Mouse (Mus musculus) stomach, embryonic 16.5 days (tissue): ENCODE measurements around the gene Otud7b. TPM values are rescaled to one million over a fixed set of nuclear protein-coding genes. Genes with fewer than 3 reads are reported as not detected.

Experiments used
- ATAC-seq: fragments of 200-750 bp; cut with Nextera tagmentation; 2 replicates; pipeline ENCODE4 v1.8.0; 2017; ENCODE audit warnings: moderate number of reproducible peaks, moderate TSS enrichment; ENCODE audit not compliant: insufficient read depth, low FRiP score
- H3K27ac ChIP-seq: fragments of 300-500 bp; sonication (generic); 2 replicates; pipeline ENCODE4 v1.5.1; 2014; ENCODE audit warnings: low read length
- H3K27me3 ChIP-seq: fragments of 300-500 bp; sonication (generic); 2 replicates; pipeline ENCODE4 v1.6.1; 2014; ENCODE audit warnings: low read length, control low read depth, mixed read lengths; ENCODE audit not compliant: control insufficient read depth, insufficient read depth
- H3K36me3 ChIP-seq: fragments of 300-500 bp; sonication (generic); 2 replicates; pipeline ENCODE4 v1.6.1; 2014; ENCODE audit warnings: low read length; ENCODE audit not compliant: control insufficient read depth, insufficient read depth
- H3K4me1 ChIP-seq: fragments of 300-500 bp; sonication (generic); 2 replicates; pipeline ENCODE4 v1.6.1; 2014; ENCODE audit warnings: low read length, control low read depth, mixed read lengths; ENCODE audit not compliant: control insufficient read depth, insufficient read depth
- H3K4me2 ChIP-seq: fragments of 300-500 bp; sonication (generic); 2 replicates; pipeline ENCODE4 v1.6.1; 2014; ENCODE audit warnings: low read depth, low read length, mixed read lengths
- H3K4me3 ChIP-seq: fragments of 300-500 bp; sonication (generic); replicated peaks from 2 replicates; pipeline ENCODE4 v1.5.1; 2014; ENCODE audit warnings: mild to moderate bottlenecking, low read length
- H3K9ac ChIP-seq: fragments of 300-500 bp; sonication (generic); 2 replicates; pipeline ENCODE4 v1.6.1; 2014; ENCODE audit warnings: low read length
- H3K9me3 ChIP-seq: fragments of 300-500 bp; sonication (generic); replicated peaks from 2 replicates; pipeline ENCODE4 v1.6.1; 2016; ENCODE audit warnings: low read length, control low read depth; ENCODE audit not compliant: control insufficient read depth
- WGBS: fragments of 180-500 bp; shearing (Covaris S2); extraction: QIAGEN DNeasy Blood & Tissue Kit; methylation state at CpG from one replicate; pipeline ENCODE4 v1.1.7; 2014; 5-methylcytosine and 5-hydroxymethylcytosine counted together
- polyA plus RNA-seq: library from polyadenylated mRNA; unstranded; fragments of >200 nt; fragmentation: Nextera tagmentation; extraction: Ambion mirVana; gene quantifications from 2 replicates; pipeline ENCODE4 v1.2.1, GENCODE M21; 2015

Otud7b gene
- polyA plus RNA-seq, 1 experiment from 2014 or later: 13.1 TPM

DNA sequence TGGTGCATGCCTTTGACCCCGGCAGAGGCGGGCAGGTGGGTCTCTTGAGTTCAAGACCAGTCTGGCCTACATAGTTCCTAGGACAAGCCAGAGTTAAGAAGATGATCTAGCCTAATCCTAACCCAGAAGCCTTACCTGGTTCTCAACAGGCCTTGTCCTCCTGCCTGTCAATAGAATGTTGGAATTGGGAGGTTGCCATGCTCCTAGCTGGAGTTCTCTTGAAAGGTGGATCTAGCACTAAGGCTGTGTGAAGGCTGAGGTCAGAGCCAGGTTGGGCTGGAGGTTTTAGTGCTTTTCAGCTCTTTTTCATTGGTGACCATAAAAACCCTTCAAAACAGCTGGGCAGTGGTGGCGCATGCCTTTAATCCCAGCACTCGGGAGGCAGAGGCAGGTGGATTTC lies 74.1 kb downstream of the Otud7b start:
- Histone ChIP-seq H3K9ac (no peak overlapping the region), H3K27me3 (no peaks in the 10 kb centered on the region), H3K4me2 (no peak overlapping the region), H3K36me3 (peaks cover 24% of the 10 kb centered on the region), H3K4me1 (peaks cover 24% of the 10 kb centered on the region), H3K27ac (no peak overlapping the region), H3K9me3 (no peaks in the 10 kb centered on the region), H3K4me3 (no peak overlapping the region)
- no peak for ATAC-seq
- 88% methylated on average over 4 of the region's 4 CpGs for WGBS

DNA sequence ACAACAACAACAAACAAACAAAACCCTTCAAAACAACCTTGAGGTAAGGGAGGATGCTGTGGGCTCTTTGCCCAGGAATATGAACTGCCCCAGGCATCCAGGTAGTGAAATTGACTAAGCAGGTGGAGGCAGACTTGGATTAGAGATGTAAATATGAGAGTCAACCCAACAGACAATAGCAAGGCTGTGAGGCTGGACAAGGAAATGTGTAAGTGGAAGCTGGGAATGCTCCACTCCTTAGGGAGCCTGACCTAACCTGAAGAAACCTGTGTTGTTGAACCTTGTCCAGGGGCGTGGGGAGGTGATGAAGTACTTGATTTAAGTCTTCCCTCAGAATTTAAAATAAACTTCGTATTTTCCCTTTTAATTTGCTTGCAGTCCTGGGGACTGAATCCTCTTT lies 74.6 kb downstream of the Otud7b start:
- 84% methylated on average over 2 of the region's 2 CpGs for WGBS
- ATAC-seq: no peak

GRCm38 (mm10) chr3:96179531-96179930 lies 75.2 kb downstream of the Otud7b start:
- H3K36me3 ChIP-seq: peaks cover 22% of the 10 kb centered on the region
- no peak overlapping the region for H3K27ac ChIP-seq
- ATAC-seq: no peak
- H3K27me3 ChIP-seq: no peaks in the 10 kb centered on the region
- H3K9ac ChIP-seq: no peak overlapping the region
- 61% methylated on average over 4 of the region's 4 CpGs for WGBS
- no peaks in the 10 kb centered on the region for H3K9me3 ChIP-seq
- peaks cover 21% of the 10 kb centered on the region for H3K4me1 ChIP-seq
- no peak overlapping the region for H3K4me2 ChIP-seq
- H3K4me3 ChIP-seq: no peak overlapping the region

More for the DNA sequence above, 74.6 kb downstream of the Otud7b start:
- H3K27ac ChIP-seq: no peak overlapping the region
- H3K9me3 ChIP-seq: no peaks in the 10 kb centered on the region
- H3K4me1 ChIP-seq: peaks cover 24% of the 10 kb centered on the region
- no peak overlapping the region for H3K9ac ChIP-seq
- H3K36me3 ChIP-seq: peaks cover 24% of the 10 kb centered on the region
- H3K27me3 ChIP-seq: no peaks in the 10 kb centered on the region
- no peak overlapping the region for H3K4me3 ChIP-seq
- H3K4me2 ChIP-seq: no peak overlapping the region

DNA sequence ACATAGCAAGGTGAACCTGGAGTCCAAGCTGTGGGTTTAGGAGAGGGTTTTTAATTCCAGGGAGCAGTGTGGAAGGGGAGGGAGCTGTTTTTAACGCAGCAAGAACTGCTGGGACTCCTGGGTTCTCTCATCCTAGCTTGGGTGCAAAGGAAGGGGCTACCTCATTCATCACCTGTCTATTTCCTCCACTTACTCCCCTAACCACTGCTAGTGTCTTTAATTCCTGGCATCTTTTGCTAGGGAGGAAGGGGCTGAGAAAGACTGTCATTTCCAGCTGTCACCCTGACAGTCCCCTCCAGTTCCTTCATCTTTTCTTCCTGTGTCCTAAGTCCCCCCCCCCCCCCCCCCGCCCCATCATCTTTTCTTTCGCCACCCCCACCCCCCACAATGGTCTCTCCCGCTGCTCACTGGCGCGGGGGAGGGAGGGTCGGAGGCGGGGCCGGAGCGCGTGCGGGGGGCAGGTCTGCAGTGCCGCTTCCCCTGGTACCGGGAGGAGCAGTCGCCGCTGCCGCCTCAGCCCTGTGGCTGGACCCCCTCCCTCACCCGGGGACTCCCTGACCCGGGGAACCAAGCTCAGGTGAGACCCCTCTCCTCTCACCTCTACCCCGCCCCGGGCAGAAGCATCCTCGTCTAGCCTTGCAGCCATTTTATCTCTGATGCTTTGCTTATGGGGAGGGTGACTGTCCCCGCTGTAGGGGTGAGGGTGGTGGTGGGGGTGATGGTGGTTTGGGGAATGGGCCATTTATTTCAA lies 76.6 kb downstream of the Otud7b start, which contains the start of gene Sv2a:
TSS of gene Sv2a (plus strand) at position 425 of the 751 bp plus-strand sequence.
- Histone ChIP-seq H3K4me2 (peak within 1 kb of the TSS; percentile 72), H3K27me3 (no peaks in the 10 kb centered on the region), H3K27ac (no peak within 1 kb of the TSS), H3K9me3 (no peaks in the 10 kb centered on the region), H3K4me3 (peak within 1 kb of the TSS; percentile 55), H3K36me3 (peaks cover 13% of the 10 kb centered on the region), H3K9ac (peak within 1 kb of the TSS; percentile 75), H3K4me1 (peaks cover 17% of the 10 kb centered on the region)
- WGBS: under 1% methylated on average over 15 of the region's 23 CpGs
- ATAC-seq: peak; percentile 52; the same call in 1 of the 2 replicates

DNA sequence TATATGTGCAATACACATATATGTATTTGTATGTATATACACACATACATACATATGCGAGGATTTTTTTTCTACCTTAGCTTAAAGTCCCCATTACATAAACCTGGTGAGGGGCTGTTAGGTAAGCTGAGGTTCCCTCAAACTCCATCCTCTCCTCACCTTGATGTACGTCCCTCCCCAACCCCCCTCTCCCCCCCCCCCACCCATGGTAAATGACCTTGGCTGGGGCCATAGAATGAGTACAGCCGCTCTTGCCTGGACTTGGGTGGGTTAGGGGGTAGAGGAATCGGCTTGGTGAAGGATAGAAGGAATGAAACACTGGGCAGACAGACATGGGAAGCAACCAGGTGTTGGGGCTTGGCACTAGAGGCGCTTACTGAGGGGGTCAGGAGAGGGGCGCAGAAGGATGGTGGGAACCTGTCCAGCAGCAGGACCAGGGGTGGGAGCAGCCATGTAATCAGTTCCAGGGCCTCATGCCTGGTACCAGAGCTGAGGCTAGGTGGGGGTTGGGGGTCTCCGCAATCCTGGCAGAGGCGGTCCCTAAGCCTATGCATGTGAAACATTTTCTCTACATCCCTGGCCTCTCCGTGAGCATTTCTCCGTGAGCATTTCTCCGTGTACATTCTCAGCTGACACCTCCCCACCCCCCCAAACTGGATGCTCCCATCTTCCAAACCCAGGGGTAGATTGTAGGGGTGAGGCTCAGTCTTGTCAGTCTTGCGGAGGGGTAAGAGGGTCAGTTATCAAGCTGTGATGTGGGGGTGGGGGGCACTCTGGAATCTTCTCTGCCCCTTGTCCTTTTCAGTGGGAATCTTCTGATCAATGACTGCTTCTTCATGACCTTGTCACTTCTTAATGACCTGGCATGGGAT lies 77.4 kb downstream of the Otud7b start:
- peaks cover 17% of the 10 kb centered on the region for H3K4me1 ChIP-seq
- H3K36me3 ChIP-seq: peaks cover 7% of the 10 kb centered on the region; the same call in 1 of the 2 replicates
- no peak for ATAC-seq
- H3K27ac ChIP-seq: no peak overlapping the region
- no peaks in the 10 kb centered on the region for H3K9me3 ChIP-seq
- 32% methylated on average over 12 of the region's 12 CpGs for WGBS
- H3K4me3 ChIP-seq: peak overlapping the region; percentile 55
- peak overlapping the region; percentile 75 for H3K9ac ChIP-seq
- peak overlapping the region; percentile 72 for H3K4me2 ChIP-seq
- no peaks in the 10 kb centered on the region for H3K27me3 ChIP-seq

DNA sequence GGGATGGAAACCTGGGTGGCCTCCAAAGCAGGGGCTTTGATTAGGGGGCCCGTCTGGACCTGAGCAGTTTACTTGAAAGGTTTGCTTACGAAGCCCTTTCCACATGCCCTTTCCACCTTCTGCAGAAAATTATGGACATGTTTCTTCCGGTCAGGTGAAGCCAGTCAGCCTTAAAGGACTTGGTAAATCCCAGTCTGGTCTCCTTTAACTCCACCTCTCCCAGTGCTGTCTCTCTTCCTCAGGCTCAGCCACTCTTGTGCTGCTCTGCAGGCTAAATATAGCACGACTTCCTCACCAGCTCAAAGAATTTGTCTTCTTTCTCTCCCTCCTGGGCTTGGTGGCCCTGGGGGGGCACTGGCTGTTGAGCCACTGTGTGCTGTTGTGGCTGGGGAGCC lies 78.1 kb downstream of the Otud7b start:
- Histone ChIP-seq H3K27ac (no peak overlapping the region), H3K9me3 (no peaks in the 10 kb centered on the region), H3K4me2 (peak overlapping the region; percentile 72), H3K9ac (no peak overlapping the region), H3K27me3 (no peaks in the 10 kb centered on the region), H3K4me3 (no peak overlapping the region), H3K36me3 (peaks cover 7% of the 10 kb centered on the region; the same call in 1 of the 2 replicates), H3K4me1 (peaks cover 17% of the 10 kb centered on the region)
- no peak for ATAC-seq
- WGBS: 19% methylated on average over 4 of the region's 4 CpGs

GRCm38 (mm10) chr3:96192977-96193376 lies 88.7 kb downstream of the Otud7b start:
- Histone ChIP-seq H3K4me1 (peaks cover 7% of the 10 kb centered on the region), H3K9me3 (no peaks in the 10 kb centered on the region), H3K27me3 (no peaks in the 10 kb centered on the region), H3K36me3 (no peaks in the 10 kb centered on the region), H3K27ac (no peak overlapping the region), H3K4me3 (no peak overlapping the region), H3K4me2 (no peak overlapping the region), H3K9ac (no peak overlapping the region)
- WGBS: 56% methylated on average over 12 of the region's 12 CpGs
- ATAC-seq: no peak

GRCm38 (mm10) chr3:96194966-96195365 lies 90.6 kb downstream of the Otud7b start:
- no peak overlapping the region for H3K4me3 ChIP-seq
- no peaks in the 10 kb centered on the region for H3K9me3 ChIP-seq
- H3K4me1 ChIP-seq: peaks cover 7% of the 10 kb centered on the region
- H3K9ac ChIP-seq: no peak overlapping the region
- H3K27me3 ChIP-seq: no peaks in the 10 kb centered on the region
- H3K27ac ChIP-seq: no peak overlapping the region
- WGBS: 79% methylated on average over 10 of the region's 10 CpGs
- no peak overlapping the region for H3K4me2 ChIP-seq
- ATAC-seq: no peak
- H3K36me3 ChIP-seq: no peaks in the 10 kb centered on the region
